Mouse (Mus musculus) stomach, postnatal 0 days (tissue): ENCODE results near the gene Cipc.

Experiments used
- CTCF ChIP-seq: IDR thresholded peaks from 2 replicates; pipeline ENCODE4 v1.5.1; 2016; ENCODE audit warnings: antibody characterized with exemption, low read depth, mild to moderate bottlenecking, moderate library complexity
- EP300 ChIP-seq: optimal IDR thresholded peaks from 2 replicates; pipeline ENCODE3; 2016; ENCODE audit warnings: antibody characterized with exemption

DNA sequence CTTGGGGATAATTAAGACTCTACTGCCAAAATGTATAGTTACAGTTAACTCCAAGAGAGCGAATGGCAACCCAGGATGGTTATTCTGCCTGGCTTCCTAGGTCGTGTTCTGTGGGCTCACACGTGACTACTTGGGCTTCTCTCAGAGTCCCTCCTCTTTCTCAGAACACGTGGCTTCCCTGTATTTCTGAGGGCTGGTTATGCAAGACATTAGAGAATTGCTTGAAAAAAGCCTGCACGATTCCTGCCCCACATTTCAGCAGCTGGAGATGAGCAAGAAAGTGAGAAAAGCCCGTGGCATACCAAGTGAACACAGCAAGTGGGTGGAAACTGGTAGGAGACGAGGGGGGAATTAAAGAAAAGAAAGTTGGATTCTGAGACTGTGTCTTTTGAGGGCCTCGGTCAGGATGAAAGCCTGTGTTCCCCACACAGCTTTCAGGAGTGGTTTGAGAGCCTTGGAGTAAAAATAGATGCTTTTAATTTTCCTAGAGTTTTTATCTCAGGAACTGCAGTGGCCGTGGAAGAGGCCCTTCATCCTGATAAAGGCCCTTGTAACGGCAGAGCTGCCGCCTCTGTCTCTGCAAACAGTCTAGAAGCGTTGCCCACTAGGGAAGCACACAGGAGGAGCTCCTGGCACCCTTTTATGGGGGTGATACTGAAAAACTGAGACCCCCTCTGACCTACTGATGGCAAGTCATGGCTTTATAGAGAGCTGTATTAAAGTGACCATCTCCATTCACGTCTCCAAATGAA, 21.8 kb downstream of the Cipc start:
- TF ChIP-seq CTCF = no peak
- no peak for TF ChIP-seq EP300
